ENCODE assay signal across 21 mouse cellular contexts in the genomic region with DNA sequence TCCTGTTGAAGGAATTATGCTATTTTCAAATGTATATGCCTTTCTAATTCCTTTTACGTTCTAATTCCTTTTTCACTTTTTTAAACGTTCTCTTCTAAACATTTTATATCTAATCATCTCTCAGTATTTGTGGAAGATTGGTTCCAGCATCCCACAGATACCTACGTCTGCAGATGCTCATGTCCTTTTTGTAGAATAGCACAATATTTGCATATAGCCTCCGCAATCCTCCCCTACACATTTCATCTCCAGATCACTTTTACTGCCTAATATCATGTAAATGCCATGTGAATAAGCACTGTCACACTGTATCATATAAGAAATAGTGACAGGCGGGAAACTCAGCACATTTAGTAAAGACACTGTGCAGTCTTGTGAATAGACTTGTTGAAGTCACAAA.
DNase-seq lines count a peak whose midpoint lies in the region; ATAC-seq lines count a peak whose summit lies in the region.
"Had no signal": no experiment of that assay in that cellular context is flagged by ENCODE, and none has a peak within 500 bp of the region (broad histone marks: within the 10 kb centered on the region; RNA-seq: fewer than 3 reads in every experiment).

No protein-coding gene starts in this region.

- no peak for DNase-seq in frontal cortex, postnatal 14 days (ENCODE audit: low spot score in 2 of 2)
- DNase-seq in left cerebral cortex, postnatal 25 days (ENCODE audit: low spot score in 2 of 2), result peak; percentile 7 to 59
- no peak for DNase-seq in left cerebral cortex, postnatal 10 days (ENCODE audit: extremely low spot score in 1 of 2, low spot score in 2 of 2)
- peak; percentile 42 for DNase-seq in brain, adult 2 months (ENCODE audit: low read depth, low spot score)
- no peak for DNase-seq in urinary bladder, adult 18-20 months (ENCODE audit: low spot score in 2 of 2)
- DNase-seq: adrenal gland, adult 2 months; adrenal gland, postnatal 10 days; adrenal gland, postnatal 25 days; B cell, adult 2 months; cerebellum, adult 11-12 months; cerebellum, adult 2 months; cerebellum, adult 9-10 months; cerebellum, postnatal 10 days; cerebellum, postnatal 25 days; forebrain, postnatal 0 days had no signal

- peak; percentile 77; the same call in 1 of the 2 replicates for ATAC-seq in frontal cortex, adult (ENCODE audit: low TSS enrichment)
- ATAC-seq: activated CD4-positive, CD25-positive, alpha-beta regulatory T cell, adult 4 months; CD4-positive, CD25-positive, alpha-beta regulatory T cell, adult 4 months; forebrain, embryonic 13.5 days; forebrain, embryonic 15.5 days; forebrain, postnatal 0 days; Patski had no signal

- intact Hi-C loops in left cerebral cortex, postnatal 25 days (cut with DNase I), result no loop called here
- intact Hi-C loops in left cerebral cortex, postnatal 10 days (cut with DNase I), result no loop called here

Comparison
In these comparisons a context has a peak if more than half of its experiments do, and no peak if none do; other contexts are left out.
1. DNase-seq: peak in left cerebral cortex, postnatal 25 days (2 of 2) and brain, adult 2 months (single experiment); none in frontal cortex, postnatal 14 days (0 of 2), left cerebral cortex, postnatal 10 days (0 of 2) and urinary bladder, adult 18-20 months (0 of 2).